Mouse (Mus musculus): ENCODE results near the gene Lpar2.

DNA sequence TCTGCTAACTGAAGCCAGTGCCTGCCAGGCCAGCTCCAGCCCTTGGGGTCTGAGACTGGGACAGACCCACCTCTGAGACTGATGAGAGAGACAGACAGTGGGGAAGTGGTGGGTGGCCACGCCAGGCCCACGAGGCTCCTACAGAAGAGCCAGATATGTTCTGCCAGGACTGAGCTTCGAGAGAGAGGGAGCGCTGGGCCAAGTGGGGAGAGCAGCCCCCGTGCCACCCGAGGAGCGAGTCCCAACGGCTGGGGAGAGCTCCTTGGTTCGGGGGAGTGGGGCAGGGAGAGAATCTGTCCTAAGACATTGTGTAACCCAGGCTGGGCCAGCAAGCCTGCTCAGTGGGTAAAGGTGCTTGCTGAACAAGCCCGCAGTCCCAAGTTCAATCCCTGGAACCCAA, 54.7 kb downstream of the Lpar2 start:
- TF ChIP-seq CTCF (IDR thresholded peaks at IDR 0.05; ENCODE audit: extremely low read depth, insufficient read depth, low read length), result no peak
- no peak for TF ChIP-seq POLR2A (IDR thresholded peaks at IDR 0.05; ENCODE audit: extremely low read depth, insufficient read depth, low read length)

All from cortical plate, adult 2 months (tissue).